Mouse (Mus musculus) CD8-positive naive resting alpha-beta T cell, adult 2 months (primary cell): ENCODE measurements around the gene Gpc3.
"Not testable (repeated sequence)": the region's sequence is repeated elsewhere in the genome, so short reads cannot be mapped to it uniquely, and the experiment has no call there.

Experiments used
- DNase-seq, 2 experiments: peaks; one replicate each; pipeline ENCODE4 v3.0.0; 2022; ENCODE audit warnings: low read depth in 2 of 2, low spot score in 2 of 2

Gene Gpc3

GRCm38 (mm10) chrX:52281103-52281900 is 332.4 kb downstream of the Gpc3 start:
- no peak for DNase-seq

- DNase-seq: no peak
Observed at GRCm38 (mm10) chrX:52278687-52279359, 334.9 kb downstream of the Gpc3 start.

- DNase-seq: no peak
Observed at GRCm38 (mm10) chrX:52277599-52277998, 336.2 kb downstream of the Gpc3 start.

DNA sequence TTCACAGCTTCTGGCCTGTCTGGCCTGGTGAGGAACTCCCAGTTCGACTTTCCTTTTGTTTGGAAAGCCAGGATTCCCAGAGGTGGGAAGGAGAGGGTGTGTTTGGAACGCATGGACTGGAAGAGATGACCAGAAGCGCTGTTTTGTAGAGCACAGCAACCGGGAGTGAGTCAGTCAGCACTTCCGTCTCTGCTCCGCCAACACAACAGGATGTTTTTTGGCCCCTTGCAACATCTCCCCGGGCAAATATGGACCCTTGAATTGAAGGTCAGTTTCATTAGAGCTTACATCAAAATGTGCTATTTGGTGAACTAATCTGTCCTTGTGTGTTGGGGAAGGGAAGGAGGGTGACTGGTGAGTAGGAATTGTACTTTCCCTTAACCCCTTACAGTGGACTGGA is 340.7 kb downstream of the Gpc3 start:
- DNase-seq: no peak

GRCm38 (mm10) chrX:52261991-52262390 is 351.8 kb downstream of the Gpc3 start:
- no peak for DNase-seq

DNA sequence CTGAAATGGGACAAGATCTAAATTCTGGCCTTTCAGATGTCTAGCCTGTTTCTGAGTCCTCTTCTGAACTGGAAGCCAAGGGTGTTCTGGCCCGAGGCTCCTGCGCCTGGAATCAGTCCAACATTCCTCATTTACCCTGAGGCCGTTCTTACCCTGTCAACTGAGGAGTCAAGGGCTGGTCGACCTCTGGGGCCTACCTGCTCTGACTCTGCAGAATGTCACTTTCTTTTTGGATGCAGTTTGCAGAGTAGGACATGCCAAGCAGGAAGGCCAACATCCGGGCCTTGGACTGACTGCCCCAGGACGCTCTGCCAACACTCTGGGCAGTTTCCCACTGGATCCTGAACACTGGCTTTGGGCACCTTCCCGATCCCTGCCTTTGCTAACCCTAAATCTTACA is 352.2 kb downstream of the Gpc3 start:
- DNase-seq: no peak

DNA sequence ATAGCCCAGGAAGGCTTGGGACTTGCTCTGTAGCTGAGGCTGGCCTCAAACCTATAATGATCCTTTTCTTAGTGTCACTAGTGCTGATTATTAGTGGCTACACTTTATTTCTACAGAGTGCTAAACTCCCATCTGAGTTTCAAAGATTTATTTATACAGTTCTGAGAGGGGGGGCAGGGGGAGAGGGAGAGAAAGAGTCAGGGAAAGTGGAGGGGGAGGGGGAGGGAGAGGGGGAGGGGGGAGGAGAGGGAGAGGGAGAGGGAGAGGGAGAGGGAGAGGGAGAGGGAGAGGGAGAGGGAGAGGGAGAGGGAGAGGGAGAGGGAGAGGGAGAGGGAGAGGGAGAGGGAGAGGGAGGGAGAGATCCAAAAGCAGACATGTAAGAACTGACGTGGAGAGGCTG is 354.0 kb downstream of the Gpc3 start:
- DNase-seq: not testable (repeated sequence)

DNA sequence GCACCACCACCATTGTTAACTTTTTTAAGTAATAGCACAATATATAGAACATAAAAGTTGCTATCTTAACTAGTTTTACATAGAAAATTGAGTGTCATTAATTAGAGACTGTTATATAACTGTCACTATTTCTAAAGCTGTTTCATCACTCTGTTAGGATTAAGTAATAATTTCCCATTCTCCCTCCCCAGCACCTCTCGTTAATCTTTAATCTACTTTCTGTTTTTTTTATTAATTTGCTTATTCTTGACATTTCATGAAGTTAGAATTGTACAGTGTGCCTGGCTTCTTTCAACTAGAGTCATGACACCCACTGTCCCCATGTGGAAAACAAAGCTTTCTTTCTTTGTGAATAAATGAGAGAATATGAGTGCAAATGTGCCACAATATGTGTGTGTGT is 359.2 kb downstream of the Gpc3 start:
- no peak for DNase-seq

DNA sequence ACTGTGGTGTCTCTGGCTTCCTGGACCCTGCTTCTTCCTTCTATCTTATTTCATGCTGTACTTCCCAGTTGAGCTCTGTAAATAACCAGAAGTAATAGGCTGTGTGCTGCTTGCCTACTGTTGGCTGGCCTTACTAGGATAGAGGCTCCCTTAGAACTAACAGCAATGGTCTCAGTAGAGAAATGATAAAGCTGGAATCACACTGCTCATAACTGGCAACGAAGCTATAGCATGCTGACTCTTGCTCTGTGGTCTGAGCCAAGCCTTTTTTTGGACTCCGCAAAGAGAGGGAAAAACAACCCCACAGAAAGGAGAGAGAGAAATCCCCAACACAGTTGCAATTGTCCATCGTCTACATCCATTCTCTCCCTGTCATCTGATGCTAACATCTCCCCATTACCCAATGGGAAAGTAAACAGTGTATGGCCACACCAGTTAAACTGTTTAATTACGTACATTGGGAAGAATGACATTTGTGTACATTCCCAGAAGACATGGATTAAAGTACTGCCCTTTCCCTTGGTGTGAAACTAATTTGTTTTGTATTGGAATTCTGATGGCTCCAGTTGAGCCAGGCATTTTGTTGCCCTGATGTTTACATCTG is 368.0 kb downstream of the Gpc3 start:
- DNase-seq: no peak

GRCm38 (mm10) chrX:52237470-52237869 is 376.3 kb downstream of the Gpc3 start:
- no peak for DNase-seq

- no peak for DNase-seq
Observed at GRCm38 (mm10) chrX:52231984-52232383, 381.8 kb downstream of the Gpc3 start.

GRCm38 (mm10) chrX:52230711-52231110 is 383.0 kb downstream of the Gpc3 start:
- DNase-seq: no peak
